ENCODE assay signal across 8 mouse cellular contexts in genomic region chr19:11817586-11817985, GRCm38 (mm10). TPM values are rescaled to one million over a fixed set of nuclear protein-coding genes. Genes with fewer than 3 reads are reported as not detected.
A peak's percentile ranks its signal among the peaks of the same experiment; 100 is the strongest.
DNase-seq lines count a peak whose midpoint lies in the region; ATAC-seq and TF ChIP-seq lines count a peak whose summit lies in the region.

No protein-coding gene starts in this region.

- DNase-seq in heart, adult 2 months, result no peak
- DNase-seq in heart, postnatal 36 days, result no peak
- DNase-seq in midbrain, embryonic 10.5 days (ENCODE audit: low spot score), result no peak
- no peak for DNase-seq in adrenal gland, postnatal 14 days
- no peak for DNase-seq in right cerebral cortex, postnatal 10 days (ENCODE audit: low spot score in 2 of 2)

- 42% methylated on average over 5 of the region's 5 CpGs for WGBS in heart, adult 2 months
- 12% methylated on average over 5 of the region's 5 CpGs for WGBS in forebrain, embryonic 15.5 days
- 9% methylated on average over 5 of the region's 5 CpGs for WGBS in midbrain, embryonic 10.5 days

- peaks cover 5% of the 10 kb centered on the region for H3K4me1 ChIP-seq in heart, adult 2 months (ENCODE audit: control insufficient read depth, insufficient read depth, low read length)
- peaks cover 87% of the 10 kb centered on the region for H3K4me1 ChIP-seq in E14TG2a.4 (replicated peaks; ENCODE audit: low read depth, low read length)
- peaks cover 19% of the 10 kb centered on the region for H3K4me1 ChIP-seq in forebrain, embryonic 15.5 days
- H3K4me1 ChIP-seq in midbrain, embryonic 10.5 days, result peaks cover 69% of the 10 kb centered on the region

- no peaks in the 10 kb centered on the region for H3K79me2 ChIP-seq in heart, adult 2 months (replicated peaks; ENCODE audit: control insufficient read depth, insufficient read depth, low read length)

- no peaks in the 10 kb centered on the region for H3K36me3 ChIP-seq in heart, adult 2 months (ENCODE audit: control insufficient read depth, insufficient read depth, low read length)
- H3K36me3 ChIP-seq in E14TG2a.4 (ENCODE audit: insufficient read depth, low read length), result peaks cover 17% of the 10 kb centered on the region
- no peaks in the 10 kb centered on the region for H3K36me3 ChIP-seq in forebrain, embryonic 15.5 days
- H3K36me3 ChIP-seq in midbrain, embryonic 10.5 days, result no peaks in the 10 kb centered on the region

- intact Hi-C loops in heart, adult 2 months (cut with DNase I), result loop anchor here (10.0 kb wide), 1 partner anchor 187 kb away; no protein-coding TSS in a partner anchor
- intact Hi-C loops in heart, postnatal 36 days (cut with DNase I), result loop anchor here (5.0 kb wide), 1 partner anchor 195 kb away; no protein-coding TSS in a partner anchor

- H3K9me3 ChIP-seq in E14TG2a.4 (ENCODE audit: low read length), result no peaks in the 10 kb centered on the region
- H3K9me3 ChIP-seq in forebrain, embryonic 15.5 days, result no peaks in the 10 kb centered on the region
- H3K9me3 ChIP-seq in midbrain, embryonic 10.5 days (replicated peaks), result no peaks in the 10 kb centered on the region

- peak overlapping the region; percentile 89 for H3K27ac ChIP-seq in heart, adult 2 months
- no peak overlapping the region for H3K27ac ChIP-seq in forebrain, embryonic 15.5 days (replicated peaks)
- H3K27ac ChIP-seq in midbrain, embryonic 10.5 days (replicated peaks), result no peak overlapping the region

- TF ChIP-seq CTCF in heart, adult 2 months (IDR thresholded peaks at IDR 0.05), result no peak
- TF ChIP-seq CTCF in E14TG2a.4 (conservative IDR thresholded peaks at IDR 0.05; ENCODE audit: low read length), result no peak

- no peaks in the 10 kb centered on the region for H3K27me3 ChIP-seq in heart, adult 2 months (ENCODE audit: control insufficient read depth, insufficient read depth, low read length)
- H3K27me3 ChIP-seq in E14TG2a.4 (ENCODE audit: insufficient read depth, low read length), result peaks cover 21% of the 10 kb centered on the region
- peaks cover 30% of the 10 kb centered on the region for H3K27me3 ChIP-seq in forebrain, embryonic 15.5 days
- H3K27me3 ChIP-seq in midbrain, embryonic 10.5 days (ENCODE audit: low read depth, poor library complexity, severe bottlenecking), result peaks cover 50% of the 10 kb centered on the region

- no peak for TF ChIP-seq POLR2A in heart, adult 2 months (IDR thresholded peaks at IDR 0.05; ENCODE audit: insufficient read depth, low read depth, low read length)

- ATAC-seq in forebrain, embryonic 15.5 days (replicated peaks), result no peak
- no peak for ATAC-seq in megakaryocyte-erythroid progenitor cell, adult 5-6 weeks (replicated peaks; ENCODE audit: low FRiP score, low TSS enrichment, poor library complexity, severe bottlenecking)

- no peak for TF ChIP-seq EP300 in heart, adult 2 months (IDR thresholded peaks at IDR 0.05; ENCODE audit: insufficient read depth, low read depth, low read length)

- peak overlapping the region; percentile 65 for H3K4me3 ChIP-seq in heart, adult 2 months
- H3K4me3 ChIP-seq in E14TG2a.4 (replicated peaks; ENCODE audit: low read length), result peak overlapping the region; percentile 93
- peak overlapping the region; percentile 77 for H3K4me3 ChIP-seq in forebrain, embryonic 15.5 days
- peak overlapping the region; percentile 82 for H3K4me3 ChIP-seq in midbrain, embryonic 10.5 days

- peak overlapping the region; percentile 98 for H3K4me2 ChIP-seq in forebrain, embryonic 15.5 days (replicated peaks)

- H3K9ac ChIP-seq in heart, adult 2 months (ENCODE audit: low read depth, low read length), result no peak overlapping the region
- no peak overlapping the region for H3K9ac ChIP-seq in forebrain, embryonic 15.5 days (replicated peaks)

RNA-seq across cellular contexts. Expression of gene Stx3, which starts 1.6 kb away (rescaled TPM):
- 1 to 10 TPM; 3.6 to 3.9 TPM for total RNA-seq in heart, adult 2 months (2021)
- polyA plus RNA-seq in heart, adult 2 months (2012; rRNA removed), result 3.9 and 6.1 TPM in 2 replicates
- total RNA-seq in heart, postnatal 36 days (2021), result 1 to 10 TPM; 4.5 to 5.7 TPM
- polyA plus RNA-seq in forebrain, embryonic 15.5 days (2015; fragmentation: Nextera tagmentation; extraction: Ambion mirVana), result 11.8 and 13.2 TPM in 2 replicates
- 13.7 and 16.0 TPM in 2 replicates for polyA plus RNA-seq in midbrain, embryonic 10.5 days (2016; fragmentation: Nextera tagmentation; extraction: Ambion mirVana)
- 8.0 and 10.1 TPM in 2 replicates for total RNA-seq in adrenal gland, postnatal 14 days (2021)
- total RNA-seq in megakaryocyte-erythroid progenitor cell, adult 5-6 weeks (2014; fragmentation: Nextera tagmentation), result 5.6 and 8.0 TPM in 2 replicates
- total RNA-seq in megakaryocyte-erythroid progenitor cell, adult 5-6 weeks (2017), result 6.2 and 16.5 TPM in 2 replicates

RNA-seq across cellular contexts. Expression of gene Olfr1417, which starts 21.4 kb away (rescaled TPM):
- total RNA-seq in heart, adult 2 months (2021), result not detected
- polyA plus RNA-seq in heart, adult 2 months (2012; rRNA removed), result not detected in 2 replicates
- total RNA-seq in heart, postnatal 36 days (2021), result not detected
- polyA plus RNA-seq in forebrain, embryonic 15.5 days (2015; fragmentation: Nextera tagmentation; extraction: Ambion mirVana), result not detected in 2 replicates
- polyA plus RNA-seq in midbrain, embryonic 10.5 days (2016; fragmentation: Nextera tagmentation; extraction: Ambion mirVana), result not detected in 2 replicates
- not detected in 2 replicates for total RNA-seq in adrenal gland, postnatal 14 days (2021)
- not detected in 2 replicates for total RNA-seq in megakaryocyte-erythroid progenitor cell, adult 5-6 weeks (2014; fragmentation: Nextera tagmentation)
- 0.28 TPM in 1 of 2 replicates, not detected in the other for total RNA-seq in megakaryocyte-erythroid progenitor cell, adult 5-6 weeks (2017)

RNA-seq across cellular contexts. Expression of gene Olfr1418, which starts 43.3 kb away (rescaled TPM):
- total RNA-seq in heart, adult 2 months (2021), result not detected
- not detected in 2 replicates for polyA plus RNA-seq in heart, adult 2 months (2012; rRNA removed)
- not detected for total RNA-seq in heart, postnatal 36 days (2021)
- polyA plus RNA-seq in forebrain, embryonic 15.5 days (2015; fragmentation: Nextera tagmentation; extraction: Ambion mirVana), result not detected in 2 replicates
- not detected in 2 replicates for polyA plus RNA-seq in midbrain, embryonic 10.5 days (2016; fragmentation: Nextera tagmentation; extraction: Ambion mirVana)
- total RNA-seq in adrenal gland, postnatal 14 days (2021), result not detected in 2 replicates
- total RNA-seq in megakaryocyte-erythroid progenitor cell, adult 5-6 weeks (2014; fragmentation: Nextera tagmentation), result not detected in 2 replicates
- not detected in 2 replicates for total RNA-seq in megakaryocyte-erythroid progenitor cell, adult 5-6 weeks (2017)

RNA-seq across cellular contexts. Expression of gene Mrpl16, which starts 47.4 kb away (rescaled TPM):
- total RNA-seq in heart, adult 2 months (2021), result 100 to 1,000 TPM in 1 of 2 experiments, 10 to 100 TPM in 1; 99.5 to 109 TPM
- polyA plus RNA-seq in heart, adult 2 months (2012; rRNA removed), result 41.8 and 58.7 TPM in 2 replicates
- total RNA-seq in heart, postnatal 36 days (2021), result 100 to 1,000 TPM; 102 to 104 TPM
- polyA plus RNA-seq in forebrain, embryonic 15.5 days (2015; fragmentation: Nextera tagmentation; extraction: Ambion mirVana), result 39.9 and 42.9 TPM in 2 replicates
- 56.0 and 57.6 TPM in 2 replicates for polyA plus RNA-seq in midbrain, embryonic 10.5 days (2016; fragmentation: Nextera tagmentation; extraction: Ambion mirVana)
- 76.5 and 79.8 TPM in 2 replicates for total RNA-seq in adrenal gland, postnatal 14 days (2021)
- 73.6 and 85.5 TPM in 2 replicates for total RNA-seq in megakaryocyte-erythroid progenitor cell, adult 5-6 weeks (2014; fragmentation: Nextera tagmentation)
- total RNA-seq in megakaryocyte-erythroid progenitor cell, adult 5-6 weeks (2017), result 112 and 131 TPM in 2 replicates

RNA-seq across cellular contexts. Expression of gene Olfr1419, which starts 57.3 kb away (rescaled TPM):
- total RNA-seq in heart, adult 2 months (2021), result not detected
- polyA plus RNA-seq in heart, adult 2 months (2012; rRNA removed), result not detected in 2 replicates
- not detected for total RNA-seq in heart, postnatal 36 days (2021)
- polyA plus RNA-seq in forebrain, embryonic 15.5 days (2015; fragmentation: Nextera tagmentation; extraction: Ambion mirVana), result not detected in 2 replicates
- polyA plus RNA-seq in midbrain, embryonic 10.5 days (2016; fragmentation: Nextera tagmentation; extraction: Ambion mirVana), result not detected in 2 replicates
- not detected in 2 replicates for total RNA-seq in adrenal gland, postnatal 14 days (2021)
- total RNA-seq in megakaryocyte-erythroid progenitor cell, adult 5-6 weeks (2014; fragmentation: Nextera tagmentation), result not detected in 2 replicates
- total RNA-seq in megakaryocyte-erythroid progenitor cell, adult 5-6 weeks (2017), result not detected in 2 replicates
